Mouse (Mus musculus): ENCODE measurements at regions not wholly inside any gene's neighbourhood (a gene's known extent, or its start where the extent isn't known, plus 50 kb on each side); places are given as distances from the start of the nearest gene placed in this dataset.

DNA sequence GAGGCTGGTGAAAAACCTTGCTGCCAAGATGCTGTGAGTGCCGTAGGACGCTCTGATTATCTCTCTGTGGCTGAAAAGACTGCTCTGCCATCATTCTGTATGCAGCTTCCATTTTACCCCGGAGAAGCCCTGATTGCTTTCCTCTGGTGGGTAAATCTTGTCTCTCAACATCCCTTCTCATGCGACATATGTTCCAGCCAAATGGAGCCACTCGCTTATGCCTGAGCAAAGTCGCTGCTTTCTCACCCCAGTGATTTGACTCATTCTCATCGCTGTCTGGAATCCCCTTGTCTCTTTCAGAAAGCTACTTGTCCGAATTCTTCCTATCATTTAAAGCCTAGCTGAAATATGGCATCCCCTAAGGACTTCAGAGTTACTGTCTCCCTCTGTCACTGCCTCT is 166.2 kb upstream of the Masp1 start:
- no peak for DNase-seq (ENCODE audit: low spot score in 2 of 2)

DNA sequence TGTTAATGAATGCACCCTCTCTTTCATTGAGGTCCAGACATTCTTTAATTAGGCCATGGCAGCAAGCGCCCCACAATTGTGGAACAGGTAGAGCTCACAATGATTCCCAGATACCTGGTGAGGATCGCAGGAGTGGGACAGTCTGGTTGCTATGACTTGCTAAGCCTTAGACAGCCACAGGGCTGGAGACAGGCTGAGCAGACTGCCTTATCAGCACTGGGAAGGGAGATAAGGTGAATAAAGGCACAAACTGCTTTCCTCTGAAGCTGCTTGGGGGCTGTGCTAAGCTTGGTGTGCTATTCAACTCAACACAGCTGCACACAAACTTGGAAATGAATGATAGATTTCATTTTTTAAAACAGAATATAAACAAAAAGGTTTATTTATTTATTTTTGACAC is 159.8 kb upstream of the Masp1 start:
- no peak for DNase-seq (ENCODE audit: low spot score in 2 of 2)

DNA sequence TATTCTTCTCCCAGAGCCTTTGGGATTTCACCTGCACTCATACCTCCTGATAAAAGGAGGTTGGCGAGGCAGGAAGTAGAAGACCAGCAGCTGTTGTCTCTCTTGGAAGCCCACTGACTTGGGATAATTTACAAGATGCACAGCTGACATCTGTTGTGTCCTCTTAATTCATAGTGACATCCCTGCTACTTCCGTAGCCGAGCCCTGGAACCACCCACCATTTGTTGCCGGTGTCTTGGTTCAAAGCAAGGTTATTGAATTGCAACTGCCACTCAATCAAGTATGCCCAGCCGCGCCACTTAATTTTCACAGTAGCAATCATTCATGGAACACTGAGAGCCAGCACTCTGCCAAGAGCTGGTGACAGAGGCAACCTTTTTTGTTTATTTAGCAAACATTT is 151.8 kb upstream of the Masp1 start:
- DNase-seq (ENCODE audit: low spot score in 2 of 2) = no peak

DNA sequence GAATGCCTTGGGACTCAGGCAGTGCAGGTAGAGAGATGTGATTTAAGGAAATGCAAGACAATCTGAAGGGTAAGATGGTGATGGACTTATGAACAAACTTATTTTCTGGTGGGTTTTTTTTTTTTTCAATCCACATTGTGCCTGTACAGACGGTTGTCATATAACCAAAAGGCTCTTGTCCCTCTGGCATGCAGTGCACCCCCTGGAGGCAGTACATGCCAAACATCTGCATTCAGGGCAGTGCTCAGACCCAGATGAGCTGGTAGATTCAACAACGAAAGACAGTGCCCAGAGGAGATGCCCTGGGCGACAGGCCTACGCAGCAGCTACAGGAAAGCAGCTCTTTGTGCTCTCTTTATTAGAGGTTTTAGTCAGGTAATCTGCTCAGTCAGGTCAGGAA is 149.5 kb upstream of the Masp1 start:
- DNase-seq (ENCODE audit: low spot score in 2 of 2) = no peak

DNA sequence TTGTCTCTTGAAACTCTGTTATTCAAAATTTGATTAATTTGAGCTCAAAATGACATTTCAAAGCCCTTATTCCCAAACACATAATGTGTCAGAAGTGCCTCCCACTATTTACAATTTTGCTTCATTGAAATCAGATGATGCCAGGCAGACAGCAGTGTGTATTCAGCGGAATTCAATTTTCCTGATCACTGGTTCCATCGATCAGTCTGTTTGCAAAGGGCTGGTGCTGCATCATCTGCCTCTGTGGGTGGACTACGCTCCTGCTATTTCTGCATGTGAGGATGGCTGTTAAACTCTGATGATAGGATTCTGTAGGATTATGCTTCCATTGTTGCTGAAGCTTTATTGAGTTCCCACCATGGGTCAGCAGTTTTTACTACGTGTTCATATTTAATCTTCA is 149.0 kb upstream of the Masp1 start:
- DNase-seq (ENCODE audit: low spot score in 2 of 2) = no peak

Measured in adrenal gland, adult 18-20 months (tissue).